Mouse (Mus musculus): ENCODE results near the gene Srgap2.

DNA sequence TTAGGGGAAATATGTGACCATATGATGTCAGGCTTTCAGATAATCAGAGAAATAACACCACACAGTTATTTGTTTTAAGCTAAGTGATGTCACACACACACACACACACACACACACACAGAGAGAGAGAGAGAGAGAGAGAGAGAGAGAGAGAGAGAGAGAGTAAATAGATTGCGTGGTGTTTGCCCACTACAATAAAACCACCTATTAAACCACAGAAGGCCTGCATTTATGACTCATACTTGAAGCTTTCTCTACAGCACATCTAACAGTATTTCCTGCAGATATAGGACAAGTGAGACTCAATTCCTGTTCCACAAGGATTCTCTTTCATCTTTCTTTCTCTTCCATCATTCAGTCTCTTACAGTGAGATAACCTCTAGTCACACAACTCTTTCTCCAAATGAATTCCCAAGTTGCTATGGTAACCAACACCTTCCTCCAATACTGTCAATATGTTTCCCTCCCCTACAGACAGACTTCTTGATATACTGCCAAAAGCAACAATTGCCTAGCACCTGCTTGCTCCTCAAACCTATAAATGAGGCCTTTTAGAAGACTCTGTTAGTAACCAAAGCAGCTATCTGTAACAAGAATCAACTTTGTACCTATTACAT, 66.1 kb downstream of the Srgap2 start:
- no peak for TF ChIP-seq POLR2A (IDR thresholded peaks at IDR 0.05; ENCODE audit: borderline replicate concordance, low read depth, low read length)
- no peak for TF ChIP-seq CTCF (IDR thresholded peaks at IDR 0.05; ENCODE audit: low read depth, low read length)

Measured in bone marrow macrophage, adult 2 months (primary cell).